Mouse (Mus musculus) embryo, embryonic 9.5 days (tissue): ENCODE results near the gene Rhoa.

Experiments
- DNase-seq: peaks from one replicate; pipeline ENCODE4 v3.0.0-alpha.2; 2017; ENCODE audit errors: extremely low spot score

Gene Rhoa

DNA sequence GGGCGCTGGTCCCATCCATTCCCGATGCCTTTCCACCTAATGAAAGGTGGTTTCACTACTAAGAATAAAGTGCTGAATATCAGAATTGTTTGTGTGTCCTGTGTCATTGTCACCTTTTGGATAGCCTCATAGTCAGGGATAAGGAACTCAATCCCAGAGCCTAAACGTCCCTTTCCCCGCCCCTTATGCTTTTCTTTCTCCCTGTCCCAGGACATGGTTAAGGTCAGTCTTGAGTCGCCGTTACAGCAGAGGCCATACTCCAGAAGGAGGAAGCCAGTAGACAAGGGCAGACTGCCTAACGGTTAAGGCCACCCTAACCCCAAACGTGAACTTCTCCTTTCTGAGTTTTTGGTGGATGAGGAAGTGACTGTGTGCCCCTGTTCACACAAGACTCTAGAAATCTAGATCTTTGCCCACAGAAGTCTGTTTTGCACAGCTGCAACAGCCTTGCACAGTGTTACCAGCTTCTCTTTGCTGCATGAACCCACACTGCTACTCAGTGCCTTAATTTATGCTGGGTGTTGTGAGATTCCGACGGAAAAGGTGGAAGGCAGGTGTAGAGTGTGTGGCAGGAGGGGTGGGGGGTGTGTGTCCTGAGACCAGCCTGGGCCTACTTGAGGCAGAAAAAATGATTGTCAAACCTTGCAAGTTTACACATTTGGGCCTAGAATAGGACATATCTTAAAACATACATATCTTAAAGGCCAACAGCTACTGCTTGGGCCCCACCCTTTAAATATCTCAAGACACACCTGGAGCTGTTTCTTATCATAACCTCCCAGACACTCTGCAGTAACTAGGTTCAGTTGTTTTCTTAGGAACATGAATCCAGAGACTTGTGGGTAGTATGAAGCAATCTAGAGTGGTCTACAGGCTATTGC lies 34.6 kb downstream of the Rhoa start:
- DNase-seq: no peak

DNA sequence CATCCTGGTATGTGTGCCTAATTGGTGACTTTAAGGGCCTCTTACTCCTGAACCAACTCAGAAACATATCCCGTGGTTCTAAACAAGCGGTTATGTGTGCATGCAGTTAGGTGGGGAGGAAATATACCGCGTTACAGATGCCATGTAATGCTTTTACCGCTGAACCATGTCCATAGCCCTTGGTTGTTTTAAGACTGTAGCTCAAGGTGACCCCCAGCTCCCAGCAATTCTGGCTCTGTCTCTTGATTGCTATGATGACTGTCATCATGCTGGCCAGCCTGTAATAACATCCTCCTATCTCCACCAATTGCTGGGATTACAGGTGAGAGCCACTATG lies 35.2 kb downstream of the Rhoa start:
- no peak for DNase-seq

DNA sequence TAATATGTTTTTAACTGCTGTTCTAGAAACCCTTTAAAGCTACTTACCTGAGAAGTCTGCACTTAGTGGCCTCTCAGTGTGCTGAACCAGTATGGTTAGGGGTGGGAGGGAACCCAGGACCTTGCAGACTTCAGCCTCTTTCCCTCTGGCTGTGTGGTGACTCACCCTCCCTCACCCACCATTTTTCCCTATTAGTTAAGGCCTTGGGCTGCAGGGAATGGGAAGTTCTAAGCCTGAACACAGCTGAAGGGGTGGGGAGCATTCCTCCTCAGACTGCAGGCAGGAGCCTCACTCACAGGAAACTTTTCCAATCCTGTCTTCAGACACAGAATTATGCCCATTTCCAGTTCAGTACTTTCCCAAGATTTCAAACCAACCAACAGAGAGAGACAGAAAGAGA lies 35.9 kb downstream of the Rhoa start:
- no peak for DNase-seq

DNA sequence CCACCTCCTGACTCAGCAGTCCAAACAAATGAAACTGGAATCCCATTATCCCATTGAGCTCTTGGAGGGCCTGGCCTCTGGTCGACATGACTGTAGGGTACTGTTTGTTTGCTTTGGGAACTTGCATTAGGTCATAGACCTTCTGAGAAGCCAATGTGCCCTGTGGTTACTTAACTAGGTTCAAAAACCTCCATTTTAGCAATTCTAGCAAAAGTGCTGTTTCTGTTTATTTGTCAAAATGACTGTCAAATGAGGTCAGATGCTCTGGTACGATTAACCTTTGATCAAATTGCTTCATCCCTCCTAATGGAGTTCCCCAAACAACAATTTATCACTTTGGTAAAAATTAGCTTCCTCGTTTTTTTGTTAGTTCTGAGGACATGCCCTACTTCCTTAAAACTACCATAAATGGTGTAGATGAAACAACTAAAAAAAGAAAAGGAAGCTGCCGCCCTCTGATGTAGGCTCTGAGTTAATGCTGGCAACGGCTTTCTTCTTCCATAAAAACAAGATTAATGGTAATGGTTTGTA lies 36.4 kb downstream of the Rhoa start:
- no peak for DNase-seq

DNA sequence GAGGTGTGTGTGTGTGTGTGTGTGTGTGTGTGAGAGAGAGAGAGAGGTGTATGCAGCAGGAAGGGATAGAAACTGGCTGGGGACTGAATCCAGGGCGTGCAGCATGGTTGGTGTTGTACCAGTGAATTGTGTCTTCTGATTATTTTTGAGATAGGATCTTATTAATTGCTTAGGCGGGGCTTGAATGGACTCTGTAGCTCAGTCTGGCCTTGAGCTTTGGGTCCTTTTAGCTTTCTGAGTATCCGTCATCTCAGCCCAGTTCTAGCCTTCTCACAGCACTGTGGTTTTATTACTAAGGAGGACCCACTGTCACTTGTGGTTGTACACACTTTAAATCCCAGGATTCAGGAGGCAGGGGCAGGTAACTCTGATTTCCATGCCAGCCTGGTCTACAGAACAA lies 37.4 kb downstream of the Rhoa start:
- no peak for DNase-seq

DNA sequence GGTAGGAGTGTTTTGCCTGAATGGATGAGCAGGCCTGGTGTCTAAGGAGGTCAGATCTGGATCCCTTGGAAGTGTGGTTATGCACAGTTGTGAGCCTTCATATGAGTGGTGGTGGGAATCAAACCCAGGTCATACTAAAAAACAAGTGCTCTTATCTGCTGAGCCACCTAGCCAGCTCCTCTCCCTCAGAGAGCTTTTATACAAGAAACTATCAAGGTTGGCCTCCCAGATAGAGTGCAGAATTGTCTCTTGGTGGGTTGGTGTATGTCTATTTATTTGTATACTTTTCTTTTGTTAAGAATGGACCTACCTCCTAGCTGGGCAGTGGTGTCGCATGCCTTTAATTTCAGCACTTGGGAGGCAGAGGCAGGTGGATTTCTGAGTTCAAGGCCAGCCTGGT lies 37.9 kb downstream of the Rhoa start:
- DNase-seq: no peak

DNA sequence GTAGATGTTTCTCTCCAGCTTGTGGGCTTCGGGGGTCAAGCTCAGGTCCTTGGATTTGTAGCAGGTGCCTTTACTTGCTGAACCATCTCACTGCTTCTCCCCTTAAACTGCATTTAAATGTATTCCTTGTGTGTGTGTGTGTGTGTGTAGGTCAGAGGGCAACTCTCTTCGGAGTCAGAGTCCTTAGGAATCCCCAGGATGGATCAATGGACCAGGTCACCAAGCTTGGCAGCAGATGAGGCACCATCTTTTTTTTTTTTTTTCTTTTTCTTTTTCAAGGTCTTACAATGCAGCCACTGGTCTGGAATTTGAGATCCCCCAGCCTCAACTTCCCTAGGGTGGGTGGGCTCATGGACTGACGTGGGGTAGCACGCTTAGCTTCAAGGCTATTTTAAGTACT lies 38.5 kb downstream of the Rhoa start:
- no peak for DNase-seq

DNA sequence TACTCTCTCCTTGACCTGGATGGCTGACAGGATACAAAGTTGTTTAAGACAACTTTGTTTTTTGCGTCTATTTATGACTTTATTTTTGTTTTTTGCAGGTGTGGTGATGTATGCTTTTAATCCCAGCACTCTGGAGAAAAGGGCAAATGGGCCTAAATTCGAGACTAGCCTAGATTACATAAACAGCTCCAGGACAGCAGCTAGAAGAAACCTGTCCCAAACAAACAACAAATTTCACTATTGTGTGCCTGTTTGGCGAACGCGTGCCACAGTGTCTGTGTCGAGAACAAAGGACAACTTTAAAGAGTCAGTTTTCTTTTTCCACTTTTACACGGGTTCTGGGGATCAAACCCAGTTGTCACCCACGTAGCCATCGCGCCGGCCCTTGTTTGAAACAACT lies 41.1 kb downstream of the Rhoa start:
- no peak for DNase-seq

DNA sequence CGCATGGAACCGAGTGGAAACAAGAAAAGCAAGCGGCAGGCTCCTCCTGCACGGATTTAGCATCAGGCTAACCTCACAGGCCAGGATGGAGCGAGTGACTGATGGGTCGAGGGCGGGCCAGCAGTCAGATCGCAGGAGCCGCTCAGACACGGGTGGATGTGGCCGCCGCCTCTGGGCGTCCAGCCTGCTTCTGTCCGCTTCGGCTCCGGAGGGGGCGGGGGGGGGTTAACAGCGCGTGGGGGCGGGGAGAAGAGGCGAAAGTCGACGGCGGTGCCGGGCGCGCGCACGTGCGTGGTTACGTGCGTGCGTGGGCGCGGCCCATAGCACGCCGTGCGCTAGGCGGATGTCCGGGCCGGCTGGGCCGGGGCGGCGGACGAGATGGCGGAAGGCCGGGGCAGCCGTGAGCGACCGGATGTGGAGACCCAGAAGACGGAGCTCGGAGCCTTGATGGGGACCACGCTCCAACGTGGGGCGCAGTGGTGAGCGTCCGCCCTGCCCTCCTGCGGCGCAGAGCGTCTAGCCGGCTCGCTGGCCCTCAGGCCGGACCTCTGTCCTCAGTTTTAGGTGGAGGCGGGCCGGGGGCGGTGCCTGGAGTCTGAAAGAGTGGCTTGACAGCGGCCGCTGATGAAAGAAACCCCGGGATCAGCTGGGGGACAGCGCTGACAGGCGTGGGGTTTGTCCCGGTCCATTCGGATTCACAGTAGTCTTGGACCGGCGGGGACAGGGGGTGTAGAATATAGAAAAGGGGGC lies 41.8 kb downstream of the Rhoa start, which contains the start of gene Usp4:
Gene Usp4, plus strand, starts transcription at position 314 of the 750 bp plus-strand sequence.
- peak; percentile 91 for DNase-seq

DNA sequence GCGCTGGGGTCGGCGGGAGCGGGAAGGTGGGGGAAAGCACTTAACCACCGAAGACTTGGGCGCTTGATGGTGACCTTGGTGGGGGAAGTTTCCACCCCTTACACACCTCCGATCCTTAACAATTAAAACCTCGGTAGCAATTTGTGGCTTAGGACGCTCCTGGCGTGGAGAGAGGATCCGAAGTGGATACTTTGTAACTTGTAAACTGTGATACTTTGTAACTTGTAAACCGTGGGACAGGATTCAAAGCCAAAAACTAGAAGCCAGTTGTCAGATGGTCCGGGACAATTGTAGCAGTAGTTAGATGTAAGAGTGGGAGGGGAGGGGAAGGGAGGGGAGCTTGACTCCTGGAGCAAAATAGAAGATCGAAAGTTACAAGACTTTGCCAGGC lies 42.4 kb downstream of the Rhoa start:
- DNase-seq: no peak

DNA sequence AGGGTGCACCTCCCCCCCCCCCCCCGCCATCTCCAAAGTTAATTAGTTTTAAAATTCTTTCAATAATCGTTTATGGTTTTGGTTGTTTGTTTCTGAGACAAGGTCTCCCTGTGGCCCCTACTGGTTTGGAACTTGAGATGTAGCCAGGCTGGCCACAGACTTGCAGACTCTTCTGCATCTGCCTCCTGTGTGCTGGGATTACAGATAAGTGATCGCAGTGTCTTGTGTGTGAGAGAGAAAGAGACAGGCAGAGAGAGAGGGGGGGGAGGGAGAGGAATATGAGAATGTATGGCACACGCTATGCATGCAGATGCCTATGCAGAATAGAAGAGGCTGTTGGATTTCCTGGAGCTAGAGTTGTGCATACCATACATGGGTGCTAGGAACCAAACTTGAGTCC lies 43.8 kb downstream of the Rhoa start:
- DNase-seq: no peak

DNA sequence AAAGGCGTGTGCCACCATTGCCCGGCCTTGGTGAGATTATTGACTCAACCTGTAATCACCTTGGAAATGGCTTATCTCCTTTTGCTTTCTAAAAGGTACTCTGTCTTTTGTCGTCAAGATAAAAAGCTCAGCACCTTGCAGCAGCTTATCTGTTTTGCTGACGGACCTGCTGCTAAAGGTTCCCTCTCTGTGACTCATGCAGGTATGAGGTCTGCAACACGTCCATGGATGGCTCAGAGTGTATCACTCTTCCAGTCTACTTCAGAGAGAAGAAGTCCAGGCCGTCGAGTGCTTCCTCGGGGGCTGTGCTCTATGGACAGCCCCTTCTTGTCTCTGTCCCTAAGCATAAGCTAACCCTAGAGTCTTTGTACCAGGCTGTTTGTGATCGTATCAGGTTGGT lies 72.3 kb downstream of the Rhoa start:
- no peak for DNase-seq

DNA sequence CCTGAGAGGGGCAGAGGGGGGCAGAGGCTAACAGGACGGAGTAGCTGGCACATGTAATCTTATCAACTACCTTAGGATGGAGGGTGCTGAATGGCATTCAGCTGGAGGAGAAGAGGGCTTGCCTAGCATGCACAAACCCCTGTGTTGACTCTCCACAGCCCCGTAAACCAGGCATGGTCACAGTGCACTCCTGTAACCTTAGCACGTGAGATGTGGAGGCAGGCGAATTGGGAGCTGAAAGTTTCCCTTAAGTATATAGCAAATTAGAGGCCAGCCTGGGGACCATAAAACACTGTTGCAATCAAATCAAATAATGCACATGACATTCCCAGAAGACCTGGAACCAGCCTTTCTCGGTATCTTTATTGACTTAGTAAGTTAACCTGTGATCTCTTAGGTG lies 72.8 kb downstream of the Rhoa start:
- DNase-seq: no peak

DNA sequence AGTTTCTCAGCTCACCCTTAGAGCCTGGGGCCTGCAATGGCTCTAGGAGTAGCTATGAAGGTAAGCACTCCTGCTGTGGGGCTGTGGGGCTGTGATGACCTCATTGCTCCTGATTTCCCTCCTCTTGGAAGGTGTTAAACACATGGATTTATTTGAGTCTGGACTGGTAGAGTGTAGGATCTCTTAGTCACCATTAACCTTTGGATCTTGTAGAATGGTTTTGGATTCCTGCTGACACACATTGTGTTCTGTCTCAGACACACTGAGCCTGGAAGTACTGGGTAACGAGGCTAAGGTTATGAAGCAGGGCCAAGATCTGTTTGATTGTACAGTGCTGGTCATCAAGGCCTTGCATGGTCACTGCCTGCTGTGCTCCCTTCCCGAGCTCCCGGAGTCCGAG lies 73.4 kb downstream of the Rhoa start:
- no peak for DNase-seq

DNA sequence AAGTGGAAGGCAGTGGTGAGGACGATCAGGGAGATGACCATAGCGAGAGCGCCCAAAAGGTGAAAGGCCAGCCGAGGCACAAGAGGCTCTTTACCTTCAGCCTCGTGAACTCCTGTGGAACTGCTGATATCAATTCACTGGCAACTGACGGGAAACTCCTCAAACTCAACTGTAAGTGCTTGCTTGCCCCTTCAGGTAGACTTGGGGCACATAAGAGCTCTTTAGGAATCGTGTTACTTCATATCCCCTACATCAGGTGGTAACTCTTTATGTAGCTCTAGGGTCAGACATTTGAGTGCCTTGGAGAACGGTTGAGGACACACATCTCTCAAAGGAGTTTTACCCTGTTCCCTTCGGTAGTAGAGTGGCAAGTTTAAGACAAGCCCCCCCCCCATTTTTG lies 75.5 kb downstream of the Rhoa start:
- no peak for DNase-seq

DNA sequence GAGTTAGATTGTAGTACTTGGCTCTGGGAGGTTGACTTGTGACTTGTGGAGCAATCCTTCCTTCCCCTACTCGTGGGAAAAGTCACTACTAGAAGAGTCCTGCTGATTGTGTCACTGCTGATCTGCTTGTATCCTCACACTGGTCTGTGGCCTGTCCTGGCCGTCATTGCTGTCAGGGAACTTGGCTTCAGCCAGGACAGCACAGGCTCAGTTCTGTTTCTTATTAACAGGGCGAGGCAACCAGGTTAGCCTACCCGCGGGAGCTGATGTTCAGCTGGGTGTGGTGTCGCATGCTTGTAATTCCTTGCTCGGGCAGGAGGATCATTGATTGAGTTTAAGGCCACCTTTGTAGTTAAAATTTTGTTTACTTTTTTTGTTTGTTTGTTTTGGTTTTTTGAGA lies 79.1 kb downstream of the Rhoa start:
- no peak for DNase-seq

DNA sequence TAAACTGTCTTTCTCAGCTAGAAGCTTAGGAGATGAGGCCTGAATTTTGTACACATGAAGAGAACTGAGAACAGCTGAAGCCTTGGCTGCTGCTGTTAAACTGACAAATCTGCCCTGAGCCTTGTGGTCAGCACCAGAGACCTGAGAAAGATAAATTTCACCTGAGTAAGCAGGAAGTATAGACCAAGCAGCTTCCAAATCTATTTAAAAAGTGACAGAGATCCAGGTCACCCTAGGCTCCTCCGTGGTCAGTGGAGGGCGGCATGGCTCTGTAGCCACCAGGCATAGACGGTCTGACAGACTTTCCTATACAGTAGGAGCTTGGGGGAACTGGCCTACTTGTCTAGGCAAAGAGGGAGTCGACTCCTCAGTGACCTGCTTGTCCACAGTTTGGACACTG lies 80.9 kb downstream of the Rhoa start:
- no peak for DNase-seq
